Mouse (Mus musculus) stomach, postnatal 0 days (tissue): ENCODE results near the gene Fkbp5. TPM values are rescaled to one million over a fixed set of nuclear protein-coding genes. Genes with fewer than 3 reads are reported as not detected.

Experiments used
- ATAC-seq: fragments of 200-750 bp; cut with Nextera tagmentation; 2 replicates; pipeline ENCODE4 v1.8.0; 2017; ENCODE audit not compliant: low FRiP score, low TSS enrichment
- DNase-seq: peaks from one replicate; pipeline ENCODE4 v3.0.0-alpha.2; 2016; ENCODE audit warnings: low spot score
- H3K27ac ChIP-seq: fragments of 300-500 bp; sonication (generic); replicated peaks from 2 replicates; pipeline ENCODE4 v1.5.1; 2014; ENCODE audit warnings: mild to moderate bottlenecking, control low read depth
- H3K27me3 ChIP-seq: fragments of 300-500 bp; sonication (generic); 2 replicates; pipeline ENCODE4 v1.6.1; 2014; ENCODE audit warnings: low read length; ENCODE audit not compliant: control insufficient read depth, insufficient read depth
- H3K36me3 ChIP-seq: fragments of 300-500 bp; sonication (generic); 2 replicates; pipeline ENCODE4 v1.6.1; 2014; ENCODE audit warnings: low read length, mixed read lengths; ENCODE audit not compliant: control insufficient read depth, insufficient read depth
- H3K4me1 ChIP-seq: fragments of 300-500 bp; sonication (generic); replicated peaks from 2 replicates; pipeline ENCODE4 v1.6.1; 2014; ENCODE audit warnings: antibody characterized with exemption; ENCODE audit not compliant: control insufficient read depth, insufficient read depth
- H3K4me2 ChIP-seq: fragments of 300-500 bp; sonication (generic); replicated peaks from 2 replicates; pipeline ENCODE4 v1.6.1; 2014; ENCODE audit warnings: low read depth, mild to moderate bottlenecking, control low read depth, moderate library complexity
- H3K4me3 ChIP-seq: fragments of 300-500 bp; sonication (generic); 2 replicates; pipeline ENCODE4 v1.5.1; 2014; ENCODE audit warnings: low read depth, low read length, control low read depth
- H3K9ac ChIP-seq: fragments of 300-500 bp; sonication (generic); 2 replicates; pipeline ENCODE4 v1.6.1; 2014; ENCODE audit warnings: mild to moderate bottlenecking, low read length, control low read depth, mixed read lengths
- H3K9me3 ChIP-seq: fragments of 300-500 bp; sonication (generic); 2 replicates; pipeline ENCODE4 v1.6.1; 2016; ENCODE audit warnings: low read length; ENCODE audit not compliant: control insufficient read depth
- CTCF ChIP-seq: IDR thresholded peaks from 2 replicates; pipeline ENCODE4 v1.5.1; 2016; ENCODE audit warnings: antibody characterized with exemption, low read depth, mild to moderate bottlenecking, moderate library complexity
- EP300 ChIP-seq: optimal IDR thresholded peaks from 2 replicates; pipeline ENCODE3; 2016; ENCODE audit warnings: antibody characterized with exemption
- WGBS: fragments of 180-500 bp; shearing (Covaris S2); extraction: QIAGEN DNeasy Blood & Tissue Kit; methylation state at CpG from one replicate; pipeline ENCODE4 v1.1.7; 2014; 5-methylcytosine and 5-hydroxymethylcytosine counted together
- polyA plus RNA-seq: library from polyadenylated mRNA; unstranded; fragments of >200 nt; fragmentation: Nextera tagmentation; extraction: Ambion mirVana; gene quantifications from 2 replicates; pipeline ENCODE4 v1.2.1, GENCODE M21; 2015

The Fkbp5 gene
- polyA plus RNA-seq, 1 experiment from 2014 or later = 11.8 TPM

DNA sequence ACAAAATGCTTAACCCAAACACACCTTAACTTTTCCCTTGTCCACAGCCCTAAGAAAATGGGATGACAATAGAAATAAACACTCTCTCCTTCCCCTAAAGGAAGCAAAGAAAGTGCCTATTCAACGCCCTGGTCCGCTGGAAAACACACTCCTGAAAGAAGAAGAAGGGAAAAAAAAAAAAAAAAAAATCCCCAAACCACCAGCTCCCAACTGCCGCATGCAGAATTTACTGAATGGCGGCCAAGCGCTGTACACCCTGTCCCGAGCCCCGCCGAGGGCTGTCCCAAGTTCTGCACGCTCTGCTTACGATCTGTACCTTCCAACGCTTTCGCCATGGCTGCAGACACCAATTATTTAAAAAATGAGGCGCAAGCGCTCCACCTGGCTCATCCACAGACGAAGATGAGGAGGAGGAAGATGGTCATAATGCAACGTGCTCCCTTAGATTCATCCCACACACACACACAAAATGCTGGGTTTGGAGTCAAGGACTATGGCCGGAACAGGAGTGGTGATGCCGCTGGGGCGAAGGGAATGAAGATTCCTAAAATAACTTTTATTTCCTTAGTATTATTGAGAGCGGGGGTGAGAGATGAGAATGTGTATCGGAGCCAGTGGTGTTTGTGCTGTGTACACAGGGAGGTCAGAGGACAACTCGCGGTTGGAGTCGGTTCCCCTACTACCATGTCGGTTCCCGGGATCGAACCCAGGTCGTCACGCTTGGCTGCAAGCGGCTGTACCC, 32.5 kb downstream of the Fkbp5 start:
- peak overlapping the region; percentile 64 for H3K4me2 ChIP-seq
- no peaks in the 10 kb centered on the region for H3K36me3 ChIP-seq
- no peaks in the 10 kb centered on the region for H3K9me3 ChIP-seq
- H3K9ac ChIP-seq = peak overlapping the region; percentile 92
- WGBS = 4% methylated on average over 30 of the region's 30 CpGs
- no peaks in the 10 kb centered on the region for H3K27me3 ChIP-seq
- H3K4me3 ChIP-seq = peak overlapping the region; percentile 89
- TF ChIP-seq EP300 = no peak
- no peak for TF ChIP-seq CTCF
- peaks cover 3% of the 10 kb centered on the region; the same call in 1 of the 2 replicates for H3K4me1 ChIP-seq
- H3K27ac ChIP-seq = peak overlapping the region; percentile 94
- ATAC-seq (no peak), DNase-seq (no peak)

DNA sequence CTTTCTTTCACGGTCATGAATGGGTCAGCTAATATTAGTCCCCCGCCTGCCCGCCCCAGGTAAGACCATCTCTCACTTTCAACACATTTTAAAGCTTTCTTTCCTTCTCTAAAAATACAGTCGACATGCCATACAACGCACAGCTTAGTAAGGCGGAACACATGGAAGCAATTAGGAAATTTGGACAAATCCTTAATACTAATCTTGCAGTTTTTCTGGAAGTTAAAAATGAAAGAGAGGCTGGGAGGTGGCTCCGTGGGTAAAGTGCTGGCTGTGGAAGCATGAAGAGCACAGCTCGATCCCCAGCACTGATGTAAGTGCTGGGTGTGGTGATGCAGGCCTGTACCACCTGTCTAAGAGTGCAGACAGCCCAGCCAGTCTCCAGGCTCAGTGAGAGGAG, 39.9 kb downstream of the Fkbp5 start:
- DNase-seq (no peak), ATAC-seq (no peak)
- TF ChIP-seq EP300 (no peak), CTCF (no peak)
- H3K4me1 ChIP-seq = no peaks in the 10 kb centered on the region
- H3K27me3 ChIP-seq = no peaks in the 10 kb centered on the region
- no peaks in the 10 kb centered on the region for H3K9me3 ChIP-seq
- no peak overlapping the region for H3K9ac ChIP-seq
- no peaks in the 10 kb centered on the region for H3K36me3 ChIP-seq
- no peak overlapping the region for H3K4me3 ChIP-seq
- 73% methylated on average over 8 of the region's 8 CpGs for WGBS
- H3K27ac ChIP-seq = 0 out of 2 replicates have a peak overlapping the region, but pooled peaks have one; percentile 31
- H3K4me2 ChIP-seq = no peak overlapping the region

DNA sequence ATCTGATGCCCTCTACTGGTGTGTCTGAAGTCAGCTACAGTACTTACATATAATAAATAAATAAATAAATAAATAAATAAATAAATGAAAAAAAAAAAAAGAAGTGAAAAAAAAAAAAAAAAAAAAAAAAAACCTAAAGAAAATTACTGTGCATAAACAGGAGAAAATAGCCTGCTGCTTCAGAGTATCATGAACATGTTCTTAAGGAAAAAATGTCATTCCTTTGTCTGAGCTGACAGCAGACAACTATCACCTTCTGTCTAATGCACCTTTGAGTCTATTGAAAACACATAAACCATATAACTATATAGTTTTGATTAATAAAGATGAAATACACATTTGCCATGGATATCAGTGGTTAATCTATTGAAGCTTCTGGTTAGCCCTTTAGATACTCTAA, 40.9 kb downstream of the Fkbp5 start:
- no peaks in the 10 kb centered on the region for H3K9me3 ChIP-seq
- H3K36me3 ChIP-seq = no peaks in the 10 kb centered on the region
- no peak overlapping the region for H3K27ac ChIP-seq
- H3K4me3 ChIP-seq = no peak overlapping the region
- no peak overlapping the region for H3K4me2 ChIP-seq
- no peak overlapping the region for H3K9ac ChIP-seq
- no peak for DNase-seq
- no peak for ATAC-seq
- H3K4me1 ChIP-seq = no peaks in the 10 kb centered on the region
- H3K27me3 ChIP-seq = no peaks in the 10 kb centered on the region
- TF ChIP-seq EP300 (no peak), CTCF (no peak)

DNA sequence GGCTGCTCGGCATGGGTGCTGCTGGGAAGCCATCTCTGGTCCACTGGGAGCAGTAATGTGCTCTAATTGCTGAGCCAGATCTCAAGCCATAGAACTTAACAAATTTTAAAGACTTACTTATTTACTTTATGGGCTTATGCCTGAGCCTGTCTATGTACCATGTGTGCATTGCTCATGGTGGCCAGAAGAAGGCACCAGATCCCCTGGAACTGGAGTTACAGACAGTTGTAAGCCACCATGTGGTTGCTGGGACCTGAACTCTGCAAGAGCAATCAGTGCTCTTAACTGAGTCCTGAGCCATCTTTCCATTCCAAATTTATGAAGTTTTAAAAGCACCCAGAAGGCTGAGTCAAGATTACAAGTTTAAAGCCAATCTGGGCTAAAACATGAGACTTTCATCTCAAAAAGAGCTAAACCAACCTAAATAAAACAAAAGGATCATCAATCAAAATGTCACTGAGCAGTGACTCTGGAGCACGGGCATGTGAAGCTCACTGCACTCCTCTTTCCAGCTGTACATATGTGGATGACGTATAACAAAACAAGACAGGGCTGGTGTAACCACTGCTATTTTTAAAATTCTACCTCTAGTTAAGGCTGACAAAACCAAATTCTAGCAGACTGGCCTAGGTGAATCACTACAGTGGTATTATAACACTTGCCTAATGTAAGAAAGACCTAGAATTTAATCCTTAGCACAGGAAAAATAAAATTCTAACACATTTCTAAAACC, 41.6 kb downstream of the Fkbp5 start:
- no peaks in the 10 kb centered on the region for H3K4me1 ChIP-seq
- no peak overlapping the region for H3K4me3 ChIP-seq
- DNase-seq (no peak), ATAC-seq (no peak)
- no peak overlapping the region for H3K4me2 ChIP-seq
- peak; percentile 59 for TF ChIP-seq CTCF
- no peak for TF ChIP-seq EP300
- H3K36me3 ChIP-seq = no peaks in the 10 kb centered on the region
- H3K9ac ChIP-seq = no peak overlapping the region
- WGBS = 64% methylated on average over 3 of the region's 3 CpGs
- H3K9me3 ChIP-seq = no peaks in the 10 kb centered on the region
- no peaks in the 10 kb centered on the region for H3K27me3 ChIP-seq
- H3K27ac ChIP-seq = no peak overlapping the region

DNA sequence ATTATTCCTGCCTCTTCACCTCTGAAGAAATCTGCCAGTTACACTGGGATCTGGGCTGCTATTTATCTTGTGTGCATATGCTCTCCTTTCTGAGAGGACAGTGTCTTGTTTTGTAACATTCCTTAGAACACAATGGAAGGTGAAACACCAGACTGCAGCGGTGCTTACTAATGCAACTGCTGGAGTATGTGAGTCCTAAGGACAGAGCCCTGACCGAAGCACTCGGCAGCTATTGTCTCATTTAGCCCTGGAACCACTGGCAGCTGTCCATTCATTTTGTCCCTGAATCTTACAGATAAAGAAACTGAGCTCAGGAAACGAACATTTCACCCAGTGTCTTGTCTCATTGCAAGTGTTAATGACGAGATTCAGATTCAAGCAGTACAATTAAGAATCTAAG, 44.6 kb downstream of the Fkbp5 start:
- no peak for DNase-seq
- Histone ChIP-seq H3K27ac (no peak overlapping the region), H3K4me2 (no peak overlapping the region), H3K36me3 (no peaks in the 10 kb centered on the region), H3K27me3 (no peaks in the 10 kb centered on the region), H3K9me3 (no peaks in the 10 kb centered on the region), H3K4me1 (no peaks in the 10 kb centered on the region), H3K9ac (no peak overlapping the region), H3K4me3 (no peak overlapping the region)
- no peak for ATAC-seq
- TF ChIP-seq EP300 (no peak), CTCF (no peak)
- WGBS = 57% methylated on average over 5 of the region's 5 CpGs

GRCm38 (mm10) chr17:28470876-28471275, 46.5 kb downstream of the Fkbp5 start:
- H3K4me3 ChIP-seq = no peak overlapping the region
- no peaks in the 10 kb centered on the region for H3K9me3 ChIP-seq
- no peaks in the 10 kb centered on the region for H3K36me3 ChIP-seq
- no peaks in the 10 kb centered on the region for H3K4me1 ChIP-seq
- WGBS = 88% methylated on average over 6 of the region's 6 CpGs
- DNase-seq (no peak), ATAC-seq (no peak)
- TF ChIP-seq EP300 (no peak), CTCF (no peak)
- no peak overlapping the region for H3K4me2 ChIP-seq
- no peak overlapping the region for H3K27ac ChIP-seq
- no peak overlapping the region for H3K9ac ChIP-seq
- H3K27me3 ChIP-seq = no peaks in the 10 kb centered on the region
